Mouse (Mus musculus) ovary, postnatal 36 days (tissue): Measurements from ENCODE around the gene Ston1.

Experiments used
- DNase-seq: peaks from one replicate; pipeline ENCODE4 v3.0.0; 2022; ENCODE audit warnings: low spot score, mixed read lengths

Gene Ston1

DNA sequence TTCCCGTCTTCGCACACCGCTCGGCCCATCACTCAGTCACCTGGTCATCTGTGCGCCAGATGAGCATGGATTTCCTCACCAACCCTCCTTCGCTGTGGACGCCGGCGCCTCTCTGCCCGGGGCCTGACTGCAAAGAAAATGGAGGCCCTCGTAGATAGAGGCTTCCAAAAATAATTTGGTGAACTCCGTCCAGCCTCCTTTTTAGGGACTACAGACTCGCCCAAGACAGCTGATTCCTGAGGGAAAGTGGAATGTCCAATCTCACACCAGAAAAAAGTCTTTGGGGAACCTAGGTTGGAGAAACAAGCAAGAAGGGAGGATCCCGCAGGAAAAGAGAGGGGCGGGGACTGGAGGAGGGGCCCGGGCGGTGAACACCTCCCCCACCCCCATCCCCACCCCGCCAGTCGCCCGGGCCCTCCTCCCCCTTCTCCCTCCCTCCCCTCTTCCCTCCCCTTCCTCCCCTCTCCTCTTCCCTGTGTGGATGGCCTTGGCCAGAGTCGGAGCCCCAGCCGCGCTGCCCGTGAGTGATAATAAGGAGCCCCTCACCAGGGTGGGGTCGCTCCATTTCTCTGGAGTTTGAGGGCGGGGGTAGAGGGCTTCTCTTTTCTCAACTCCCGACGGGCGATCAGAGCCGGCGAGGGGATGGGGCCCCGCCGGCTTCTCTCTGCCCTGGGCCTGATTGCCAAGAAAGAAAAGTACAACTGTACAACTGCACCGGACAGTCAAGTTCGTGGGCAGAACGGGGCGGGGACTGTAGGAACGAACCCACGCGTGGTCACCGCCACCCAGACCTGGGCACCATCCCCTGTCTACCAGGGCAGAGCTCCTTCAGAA is at the start of gene Ston1:
Gene Ston1, plus strand, starts transcription at position 463 of the 834 bp plus-strand sequence.
- DNase-seq, result peak; percentile 81

DNA sequence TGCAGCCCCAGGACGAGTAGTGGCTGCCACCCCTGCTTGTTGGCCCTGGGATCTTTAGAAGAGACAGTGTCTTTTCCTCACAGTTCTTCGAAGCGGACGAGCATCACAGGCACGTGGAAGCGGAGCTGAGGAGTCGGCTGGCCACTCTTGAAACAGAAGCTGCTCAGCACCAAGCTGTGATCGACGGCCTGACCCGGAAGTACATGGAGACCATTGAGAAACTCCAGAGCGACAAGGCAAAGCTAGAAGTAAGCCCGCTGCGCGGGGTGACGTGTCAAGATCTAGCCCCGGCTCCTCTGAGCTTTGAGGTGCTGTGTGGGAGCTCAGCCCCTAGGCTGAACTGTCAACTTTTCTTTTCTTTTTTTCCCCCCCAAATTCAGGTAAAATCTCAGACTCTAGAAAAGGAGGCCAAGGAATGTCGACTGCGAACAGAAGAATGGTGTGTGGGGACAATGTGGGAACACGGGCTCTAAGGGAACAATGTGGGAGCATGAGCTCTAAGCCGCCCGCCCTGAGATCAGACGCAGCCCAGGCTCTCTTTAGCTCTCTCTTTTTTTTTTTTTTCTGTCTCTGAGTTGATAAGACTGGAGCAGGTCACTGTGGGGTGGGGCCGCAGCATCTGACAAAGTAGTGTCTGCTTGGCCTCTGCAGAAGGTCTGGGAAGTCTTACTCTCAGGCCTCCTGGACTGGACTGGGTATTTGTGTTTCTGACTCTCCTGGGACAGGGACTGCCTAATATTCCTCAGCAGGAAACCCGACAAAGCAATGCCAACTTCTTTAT is 47.9 kb upstream of the Ston1 start:
- no peak for DNase-seq

DNA sequence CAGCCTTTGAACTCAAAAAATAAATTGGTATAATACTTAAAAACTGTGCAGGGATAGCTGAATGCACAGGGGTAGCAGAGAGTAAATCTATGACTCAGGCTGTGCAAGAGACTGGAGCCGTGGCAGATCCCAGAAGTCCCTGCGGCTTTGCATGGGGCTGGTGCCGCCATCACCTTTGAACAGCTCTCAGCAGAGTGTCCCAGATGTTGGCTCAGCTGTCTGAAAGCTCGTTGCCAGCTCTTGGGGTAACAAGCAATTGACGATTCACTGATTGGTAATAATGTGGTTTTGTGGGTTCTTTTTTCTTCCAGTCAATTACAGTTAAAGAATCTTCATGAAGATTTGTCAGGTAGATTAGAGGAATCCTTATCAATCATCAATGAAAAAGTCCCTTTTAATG is 47.1 kb upstream of the Ston1 start:
- no peak for DNase-seq

DNA sequence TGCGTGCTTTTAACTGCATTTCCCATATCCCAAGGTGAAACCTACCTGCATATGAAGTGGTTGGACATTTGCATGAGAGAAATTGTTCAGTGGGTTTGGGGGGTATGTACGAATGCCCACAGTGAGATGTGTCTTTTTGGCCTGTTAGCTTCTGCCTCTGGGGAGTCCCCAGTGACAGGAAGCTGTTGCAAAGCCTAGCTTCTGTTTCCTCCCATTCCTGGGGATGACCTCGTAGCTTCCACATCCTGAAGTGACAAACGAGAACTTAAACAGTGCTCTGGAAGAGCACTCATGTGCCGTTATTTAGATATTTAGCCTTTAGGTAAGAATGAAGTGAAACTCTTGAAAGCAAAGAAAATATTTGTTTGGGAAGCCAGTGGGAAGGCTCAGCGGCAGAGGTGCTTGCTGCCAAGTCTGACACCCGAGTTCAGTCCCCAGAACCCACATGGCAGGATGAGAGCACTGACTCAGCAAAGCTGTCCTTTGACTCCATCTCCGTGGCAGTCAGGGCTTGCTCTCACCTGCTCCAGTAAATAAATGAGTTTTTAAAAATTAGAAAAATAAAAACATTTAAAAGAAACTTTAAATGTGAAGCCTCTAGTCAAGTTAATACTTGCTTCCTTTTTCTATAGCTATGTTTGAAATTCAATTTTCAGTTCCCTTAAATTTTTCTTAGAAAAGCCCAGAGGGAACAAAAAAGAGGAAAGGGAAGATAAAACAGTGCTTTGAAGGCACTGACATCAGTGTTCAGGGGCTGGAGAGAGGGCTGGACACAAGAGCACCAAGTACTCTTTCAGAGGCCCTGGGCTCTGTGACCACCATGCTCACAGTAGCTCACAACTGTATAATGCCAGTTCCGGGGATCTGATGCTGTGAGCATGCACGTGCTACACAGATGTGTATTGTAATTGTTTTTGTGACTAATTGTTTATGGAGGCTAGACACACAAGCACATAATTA is 46.2 kb upstream of the Ston1 start:
- DNase-seq, result no peak

DNA sequence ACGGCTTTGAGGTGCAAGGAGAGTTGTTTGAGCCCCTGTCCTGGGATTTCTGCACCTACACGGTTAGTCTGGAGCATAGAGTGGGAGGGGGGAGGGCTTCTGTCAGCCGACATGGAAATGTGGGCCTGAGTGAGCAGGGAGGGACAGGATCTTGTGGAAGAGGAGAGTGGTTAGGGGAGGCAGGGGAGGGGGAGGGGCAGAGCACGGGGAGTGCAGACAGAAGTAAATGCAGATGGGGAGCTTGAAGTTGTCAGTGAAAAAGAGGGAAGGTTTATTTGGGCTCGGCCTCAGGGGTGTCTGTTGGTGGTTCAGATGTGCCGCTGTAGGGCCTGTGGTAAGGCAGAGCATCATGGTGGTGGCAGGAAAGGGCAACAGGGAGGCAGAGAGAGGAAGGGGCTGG is 44.9 kb upstream of the Ston1 start:
- no peak for DNase-seq

DNA sequence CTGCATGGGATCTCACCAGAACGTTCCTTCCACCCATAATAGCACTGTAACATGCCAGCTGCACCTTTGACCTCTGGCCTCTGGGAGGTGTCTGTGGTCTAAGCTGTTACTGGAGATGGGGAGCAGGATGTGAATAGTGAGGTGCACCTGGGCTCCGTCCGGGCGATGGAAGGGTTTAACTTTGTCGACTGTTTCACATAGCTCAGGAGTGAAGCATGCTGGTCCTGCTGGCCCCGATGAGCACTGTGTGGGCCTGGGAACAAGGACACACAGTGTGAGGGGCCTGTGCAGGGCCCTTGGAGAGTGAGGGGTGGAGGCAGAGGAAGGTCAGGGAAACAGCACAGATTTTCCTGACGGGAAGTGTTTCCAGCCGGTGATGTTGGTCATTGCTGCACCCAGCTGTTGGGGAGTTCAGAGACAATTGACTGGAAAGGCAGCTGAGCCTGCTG is 44.5 kb upstream of the Ston1 start:
- DNase-seq, result no peak

DNA sequence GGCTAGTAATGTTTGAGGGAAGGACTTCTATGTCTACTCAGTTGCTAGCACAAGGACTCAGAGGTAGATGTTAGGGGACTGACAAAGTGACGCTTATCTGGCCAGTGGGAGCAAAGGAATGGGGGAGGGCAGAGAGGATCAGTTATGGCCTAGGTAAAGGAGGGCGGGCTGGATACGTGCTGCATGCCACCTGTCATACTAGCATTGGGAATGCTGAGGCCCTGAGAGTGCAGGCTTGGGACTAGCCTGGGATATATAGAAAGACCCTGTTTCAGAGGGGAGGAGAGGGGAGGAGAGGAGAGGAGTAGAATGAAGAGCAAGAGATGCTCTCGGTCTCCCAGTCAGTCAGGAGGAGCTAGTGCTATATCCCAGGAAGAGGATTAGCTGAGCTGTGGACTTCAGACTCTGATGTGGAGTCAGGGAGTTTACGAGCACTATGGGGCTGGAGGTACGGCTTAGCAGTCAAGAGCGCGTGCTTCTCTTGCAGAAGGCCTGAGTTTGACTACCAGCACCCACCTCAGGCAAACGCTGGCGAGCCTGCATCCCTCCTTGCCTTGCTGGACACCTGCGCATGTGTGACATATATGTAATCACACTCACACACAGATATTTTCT is 43.9 kb upstream of the Ston1 start:
- DNase-seq, result no peak

DNA sequence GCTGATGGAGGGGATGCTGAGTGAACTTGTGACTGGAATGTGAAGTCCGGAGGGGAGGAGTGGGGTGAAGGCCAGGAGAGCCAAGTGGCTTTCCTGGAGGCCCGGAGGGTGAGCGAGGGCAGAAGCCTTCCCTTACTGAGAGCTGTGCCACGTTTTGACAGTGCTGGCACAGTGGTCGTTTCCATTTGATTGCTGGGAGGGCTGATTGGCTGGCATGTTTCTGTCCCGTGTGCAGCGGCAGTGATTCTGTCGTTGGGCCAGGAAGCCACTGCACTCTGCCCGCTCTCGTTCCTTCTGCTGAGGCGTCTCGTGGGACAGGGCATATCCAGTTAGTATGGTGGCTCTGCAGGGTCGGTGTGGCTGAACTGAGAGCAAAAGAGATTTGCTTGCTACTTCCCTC is 41.3 kb upstream of the Ston1 start:
- no peak for DNase-seq

DNA sequence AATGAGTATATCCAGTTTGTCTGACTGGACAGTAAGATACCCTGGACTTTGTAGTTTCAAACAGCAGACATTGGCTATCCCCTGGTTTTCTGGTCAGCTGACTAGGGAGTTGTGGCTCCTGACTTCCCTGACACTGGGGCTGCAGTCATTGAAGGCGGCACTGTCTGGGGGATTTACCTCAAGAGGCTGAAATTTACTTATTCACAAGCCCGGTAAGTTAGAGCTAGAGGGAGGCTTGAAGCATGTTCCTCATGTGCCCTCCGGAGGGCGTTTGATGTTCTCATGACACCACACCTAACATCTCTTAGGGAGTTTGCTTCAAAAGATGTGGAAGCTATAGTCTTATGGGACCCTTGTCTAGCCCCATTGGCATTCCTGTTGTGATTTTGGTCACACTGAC is 40.8 kb upstream of the Ston1 start:
- no peak for DNase-seq

DNA sequence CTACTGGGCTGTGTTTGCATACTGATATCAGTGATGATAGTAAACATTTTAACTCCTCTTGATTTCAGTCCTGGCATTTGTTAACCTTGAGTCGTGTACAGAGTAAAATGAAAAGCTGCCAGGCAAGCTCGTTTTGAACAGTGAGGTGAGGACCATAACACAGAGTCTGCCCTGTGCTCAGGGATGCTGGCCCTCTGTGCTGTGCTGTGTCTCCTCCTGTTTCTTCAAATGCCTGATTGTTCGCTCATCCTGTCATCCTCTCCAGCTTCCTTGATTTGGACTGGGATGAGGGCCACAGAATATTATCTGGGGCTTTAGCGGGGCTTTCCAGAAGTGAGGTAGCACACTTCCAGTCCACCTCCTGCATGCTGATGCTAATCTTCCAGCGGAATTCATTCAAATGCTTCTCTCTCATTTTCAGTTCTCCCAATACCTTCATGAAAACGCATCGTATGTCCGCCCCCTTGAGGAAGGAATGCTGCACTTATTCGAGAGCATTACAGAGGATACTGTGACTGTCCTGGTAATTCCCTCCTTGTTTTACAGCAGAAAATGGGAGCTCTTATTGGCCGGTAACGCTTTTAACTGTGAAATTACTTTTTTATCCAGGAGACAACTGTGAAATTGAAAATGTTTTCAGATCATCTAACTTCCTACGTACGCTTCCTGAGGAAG is 39.2 kb upstream of the Ston1 start:
- peak; percentile 53 for DNase-seq

DNA sequence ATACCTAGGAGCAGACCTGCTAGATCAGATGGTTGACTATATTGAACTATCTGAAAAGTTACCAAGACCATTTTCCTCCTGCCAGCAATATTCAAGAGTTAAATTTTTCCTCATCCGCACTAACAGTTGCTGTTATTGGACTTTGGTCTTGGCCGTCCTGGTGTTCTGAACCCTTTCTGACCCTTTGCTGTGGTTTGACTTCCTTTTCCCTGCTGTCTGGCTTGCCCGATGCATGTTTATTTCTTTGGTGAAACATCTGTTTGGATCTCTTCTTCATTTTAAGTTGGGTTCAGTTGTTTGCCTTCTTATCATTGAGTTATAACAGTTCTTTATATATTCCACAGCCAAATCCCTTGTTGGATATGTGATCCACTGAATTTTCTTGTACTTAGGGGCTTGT is 33.9 kb upstream of the Ston1 start:
- DNase-seq, result no peak

DNA sequence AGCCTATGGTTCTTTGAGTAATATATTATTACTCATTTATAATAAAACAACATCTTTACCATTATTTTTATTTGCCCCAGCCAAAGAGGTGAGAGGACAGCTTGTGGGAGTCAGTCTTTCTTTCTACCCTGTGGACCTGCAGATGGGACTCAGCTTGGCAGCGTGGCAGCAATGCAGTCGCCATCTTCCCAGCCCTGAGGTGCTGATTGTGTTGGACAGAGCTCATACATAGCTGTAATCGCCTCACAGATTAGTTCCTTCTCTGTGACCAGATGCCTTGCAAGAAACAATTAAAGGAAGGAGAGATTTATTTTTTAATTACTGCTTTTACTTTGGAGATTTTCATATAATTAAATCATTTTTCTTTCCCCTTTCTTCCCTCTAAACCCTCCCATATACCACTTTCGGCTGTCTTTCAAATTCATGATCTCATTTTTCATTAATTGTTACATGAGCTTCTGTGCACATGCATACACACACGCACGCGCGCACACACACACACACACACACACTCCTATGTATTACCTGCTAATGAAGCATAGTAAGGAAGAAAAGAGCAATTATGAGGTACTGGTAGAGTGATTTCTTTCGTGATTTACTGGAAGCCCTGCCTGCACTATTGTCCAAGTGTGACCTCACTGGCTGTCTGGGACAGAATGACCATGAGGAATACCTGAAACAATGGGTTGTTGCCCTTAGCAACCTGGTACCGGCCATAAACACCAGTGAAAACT is 27.5 kb upstream of the Ston1 start:
- no peak for DNase-seq

DNA sequence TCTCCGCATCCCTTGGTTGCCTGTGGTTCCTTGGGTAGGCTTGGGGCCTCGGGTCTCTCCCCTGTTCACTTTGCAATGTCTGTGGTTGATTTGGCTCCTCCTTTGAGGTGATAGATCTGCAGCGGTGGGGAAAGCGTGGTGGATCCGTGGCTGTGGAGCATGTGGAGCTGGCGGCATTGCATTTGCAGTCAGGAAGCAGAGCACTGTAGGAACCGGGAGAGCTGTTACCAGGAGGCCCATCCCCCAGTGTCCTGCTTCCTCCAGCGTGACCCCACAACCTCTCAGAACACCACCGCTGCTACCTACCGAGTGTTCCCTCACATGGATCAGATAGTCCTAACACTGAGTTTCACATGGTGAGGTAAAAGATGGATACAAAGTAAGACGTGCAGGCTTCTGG is 26.7 kb upstream of the Ston1 start:
- no peak for DNase-seq

DNA sequence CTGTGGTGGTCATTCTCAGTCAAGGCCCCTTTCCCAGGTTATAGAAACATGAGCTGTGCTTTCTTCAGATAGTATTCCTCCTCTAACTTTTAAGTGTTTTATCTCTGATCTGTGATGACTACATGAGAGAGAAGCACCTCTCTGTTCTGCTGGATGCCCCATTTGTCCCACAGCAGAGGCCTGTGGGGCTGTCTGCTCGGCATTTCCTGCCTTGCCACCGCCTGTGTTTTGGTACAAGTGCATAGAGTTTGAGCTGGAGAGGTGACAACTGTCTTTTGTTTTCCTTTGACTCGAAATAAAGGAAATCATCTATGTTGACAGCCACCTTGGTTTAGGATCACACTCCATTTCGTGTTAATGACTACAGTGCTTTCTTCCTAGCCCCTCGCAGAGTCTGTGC is 22.7 kb upstream of the Ston1 start:
- no peak for DNase-seq

DNA sequence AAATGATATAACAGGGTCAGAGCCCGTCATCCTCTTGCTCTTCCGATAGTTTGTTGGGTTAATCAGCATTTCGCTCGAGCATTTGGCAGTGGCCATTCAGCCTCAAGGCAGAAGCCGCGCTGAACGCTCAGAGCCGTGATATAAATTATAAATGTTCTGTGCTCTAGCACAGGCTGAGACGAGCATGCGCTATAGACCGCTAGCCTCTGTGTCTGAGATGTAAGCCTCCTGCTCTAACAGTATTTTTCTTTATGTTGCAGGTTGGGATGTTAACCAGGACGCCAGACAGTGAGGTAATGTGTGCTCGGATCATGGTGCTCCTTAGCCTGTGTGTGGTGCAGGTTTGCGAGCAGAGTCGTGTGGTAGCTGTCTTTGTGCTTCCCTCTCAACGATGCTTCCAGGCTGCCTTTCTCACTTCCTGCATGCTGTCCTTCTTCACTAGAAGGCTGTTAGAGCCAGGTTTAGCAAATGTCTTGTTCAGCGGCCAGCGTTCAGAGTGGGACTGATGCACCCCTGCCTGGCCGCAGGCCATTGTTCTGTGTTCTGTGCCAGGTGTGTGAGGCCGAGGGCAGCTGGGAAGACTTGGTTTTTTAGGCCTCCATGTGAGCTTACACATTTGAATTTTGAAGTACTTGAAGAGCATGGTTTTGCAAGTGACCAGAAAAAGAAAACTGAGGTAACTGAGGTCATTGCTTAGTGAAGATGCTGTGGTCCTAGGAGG is 18.8 kb upstream of the Ston1 start:
- DNase-seq, result no peak

DNA sequence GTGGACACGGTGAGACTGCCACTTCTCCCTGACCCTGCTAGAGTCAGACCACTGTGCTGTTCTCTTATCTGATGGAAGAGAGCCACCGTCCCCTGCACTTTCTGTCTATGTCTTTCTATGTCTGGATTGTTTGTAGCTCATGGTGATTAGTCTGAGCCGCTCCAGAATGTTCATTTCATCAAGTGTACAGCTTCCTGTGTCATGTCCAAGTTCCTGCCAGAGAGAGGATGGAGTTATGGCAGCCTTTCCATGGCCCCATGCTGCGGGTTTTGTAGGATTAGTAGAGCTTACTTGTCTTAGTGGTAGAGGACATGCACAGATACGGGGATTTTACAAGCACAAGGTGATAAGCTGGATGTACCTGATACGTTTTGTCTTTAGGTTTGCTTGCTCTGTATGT is 16.9 kb upstream of the Ston1 start:
- DNase-seq, result no peak

DNA sequence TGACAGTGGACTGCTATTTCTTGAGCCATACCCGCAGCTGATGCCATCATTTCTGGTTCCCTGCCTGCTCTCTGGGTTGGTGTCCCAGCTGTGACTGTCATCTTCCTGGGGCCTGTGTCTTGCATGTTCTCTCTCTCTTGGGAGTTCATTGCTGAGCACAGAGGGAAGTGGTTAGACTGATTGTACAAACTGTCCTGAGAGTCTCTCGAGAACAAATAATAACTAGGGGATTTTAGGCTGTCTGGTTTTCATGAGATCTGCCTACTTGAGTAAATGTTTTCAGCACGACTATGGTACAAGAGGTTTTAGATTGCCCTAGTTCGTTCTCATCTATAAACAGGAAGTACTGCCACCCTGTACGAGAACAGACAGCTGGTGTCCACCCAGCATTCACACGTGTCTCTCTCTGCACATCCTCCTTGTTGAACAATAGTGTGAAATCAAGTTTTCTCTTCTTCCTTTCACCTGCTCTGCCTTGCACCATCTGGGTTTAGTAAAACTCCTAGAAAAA is 15.9 kb upstream of the Ston1 start:
- DNase-seq, result no peak

DNA sequence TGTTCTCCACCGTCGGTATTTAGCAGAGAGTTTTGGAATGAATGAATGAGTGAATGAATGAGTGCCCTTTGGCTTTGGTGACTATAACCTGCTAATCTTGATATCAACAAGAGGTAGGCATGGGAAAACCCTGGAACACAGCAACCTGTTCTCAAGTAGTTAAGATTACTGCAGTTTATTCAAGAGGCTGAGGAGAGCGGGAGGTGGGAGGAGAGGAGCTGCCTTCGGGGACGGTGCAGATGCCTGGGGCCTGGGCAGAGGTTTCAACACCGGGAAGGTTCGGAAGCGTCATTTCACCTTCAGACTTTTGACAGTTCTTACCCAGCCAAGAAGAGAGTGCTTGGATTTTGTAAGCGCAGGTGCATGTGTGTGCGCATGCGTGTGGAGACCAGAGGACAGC is 14.5 kb upstream of the Ston1 start:
- no peak for DNase-seq

DNA sequence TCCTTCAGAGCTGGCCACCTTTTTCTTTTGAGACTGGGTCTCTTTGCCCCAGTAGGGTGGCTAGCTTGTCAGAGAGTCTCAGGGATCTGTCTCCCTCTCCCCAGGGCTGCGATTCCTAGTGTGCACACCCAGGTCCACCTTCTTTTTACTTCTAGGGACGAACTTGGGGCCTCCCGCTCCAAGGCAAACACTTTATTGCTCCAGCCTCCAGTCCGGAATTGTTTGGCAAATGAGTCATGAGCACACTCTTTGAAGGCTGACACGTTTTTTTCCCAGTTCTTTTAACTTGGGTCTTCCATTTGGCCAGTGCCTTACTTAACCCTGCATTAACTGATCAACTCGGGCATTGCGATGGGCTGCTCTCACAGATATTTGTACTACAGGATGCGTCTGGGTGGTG is 14.1 kb upstream of the Ston1 start:
- no peak for DNase-seq

DNA sequence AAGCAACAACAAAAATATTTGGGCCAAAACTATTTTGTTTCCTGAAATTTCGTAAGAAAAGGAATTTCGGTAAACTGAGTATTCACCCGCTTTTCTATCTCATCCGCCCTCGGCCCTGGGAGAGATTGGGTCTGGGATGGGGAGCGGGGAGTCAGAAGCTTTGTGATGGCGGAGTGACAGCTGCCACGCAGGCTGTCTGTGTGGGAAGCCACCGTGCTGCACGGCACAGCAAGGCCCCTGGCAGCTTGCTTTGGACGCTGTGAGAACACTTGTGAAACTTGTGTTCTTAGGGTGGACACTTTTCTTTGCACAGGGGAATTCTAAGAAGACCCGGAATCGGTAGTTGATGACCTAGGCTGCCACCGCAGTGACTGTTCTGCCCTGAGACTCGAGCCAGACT is 10.1 kb upstream of the Ston1 start:
- no peak for DNase-seq
